Mouse (Mus musculus) embryo, embryonic 9.5 days (tissue): ENCODE measurements around the gene Abi1.
"Not testable (repeated sequence)": the region's sequence is repeated elsewhere in the genome, so short reads cannot be mapped to it uniquely, and the experiment has no call there.

Source experiments
- DNase-seq: peaks from one replicate; pipeline ENCODE4 v3.0.0-alpha.2; 2017; ENCODE audit errors: extremely low spot score

Abi1 gene

DNA sequence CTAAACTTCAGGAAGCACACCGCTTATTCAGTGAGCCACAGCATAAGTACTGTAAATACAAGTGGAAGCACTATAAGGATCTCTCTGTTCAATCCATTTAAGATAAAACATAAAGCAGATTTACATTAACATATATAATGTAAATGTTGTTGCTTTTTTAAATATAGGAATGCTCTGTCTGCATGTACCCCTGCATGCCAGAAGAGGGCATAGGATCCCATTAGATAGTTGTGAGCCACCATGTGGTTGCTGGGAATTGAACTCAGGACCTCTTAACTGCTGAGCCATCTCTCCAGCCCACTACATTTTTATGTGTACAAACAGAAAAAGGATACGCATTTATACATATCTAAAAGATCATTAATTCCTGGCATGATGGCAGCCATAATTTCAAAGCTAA, 78.4 kb downstream of the Abi1 start:
- no peak for DNase-seq

DNA sequence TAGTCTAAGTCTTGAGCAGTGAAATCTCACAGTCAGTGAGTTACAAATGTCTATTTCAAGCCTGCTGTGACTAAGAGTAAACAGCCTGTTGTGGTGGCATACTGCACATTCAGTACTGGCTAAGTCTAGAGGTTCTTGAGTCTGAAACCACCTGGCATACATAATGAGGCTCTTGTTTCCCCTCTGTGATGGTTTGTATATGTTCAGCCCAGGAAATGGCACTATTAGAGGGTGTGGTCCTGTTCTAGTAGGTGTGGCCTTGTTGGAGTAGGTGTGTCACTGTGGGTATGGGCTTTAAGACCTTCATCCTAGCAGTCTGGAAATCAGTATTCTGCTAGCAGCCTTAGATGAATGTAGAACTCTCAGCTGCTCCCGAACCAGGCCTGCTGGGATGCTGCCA, 82.6 kb downstream of the Abi1 start:
- DNase-seq: no peak

DNA sequence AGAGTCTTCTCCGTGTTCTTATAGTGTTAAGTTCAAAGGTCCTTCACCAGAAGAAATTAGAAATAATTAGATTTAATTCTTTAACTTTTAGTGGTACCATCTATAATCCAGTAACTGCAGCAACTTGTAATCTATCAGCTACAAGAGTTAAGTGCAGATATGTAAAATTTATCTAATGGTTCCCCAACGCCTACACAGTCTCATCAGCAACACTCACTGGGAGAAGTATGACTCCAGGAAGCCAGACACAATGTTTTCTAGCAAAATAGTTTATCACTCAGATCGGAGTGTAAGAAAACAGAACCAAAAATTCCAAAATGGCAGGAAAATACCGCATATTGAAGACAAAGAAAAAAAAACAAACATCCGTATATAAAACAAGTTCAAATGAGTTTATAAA, 84.1 kb downstream of the Abi1 start:
- no peak for DNase-seq

DNA sequence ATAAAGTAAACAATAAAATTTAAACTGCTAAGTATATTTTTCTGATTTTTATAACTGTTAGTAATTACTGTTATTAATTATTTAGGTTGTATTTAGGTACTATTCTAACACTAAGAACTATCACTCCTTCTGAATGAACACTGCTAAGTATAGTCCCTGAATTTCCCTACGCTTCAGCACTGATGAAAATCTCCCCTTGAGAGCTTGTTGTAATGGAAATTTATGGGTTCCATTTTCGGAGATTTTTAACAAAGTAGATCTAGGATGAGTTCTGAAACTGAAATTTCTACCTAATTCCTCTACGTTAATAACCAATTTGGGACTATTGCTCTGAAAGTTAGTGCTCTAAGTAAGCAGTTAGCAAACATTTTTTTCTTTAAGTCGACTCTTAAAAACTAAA, 85.8 kb downstream of the Abi1 start:
- no peak for DNase-seq

DNA sequence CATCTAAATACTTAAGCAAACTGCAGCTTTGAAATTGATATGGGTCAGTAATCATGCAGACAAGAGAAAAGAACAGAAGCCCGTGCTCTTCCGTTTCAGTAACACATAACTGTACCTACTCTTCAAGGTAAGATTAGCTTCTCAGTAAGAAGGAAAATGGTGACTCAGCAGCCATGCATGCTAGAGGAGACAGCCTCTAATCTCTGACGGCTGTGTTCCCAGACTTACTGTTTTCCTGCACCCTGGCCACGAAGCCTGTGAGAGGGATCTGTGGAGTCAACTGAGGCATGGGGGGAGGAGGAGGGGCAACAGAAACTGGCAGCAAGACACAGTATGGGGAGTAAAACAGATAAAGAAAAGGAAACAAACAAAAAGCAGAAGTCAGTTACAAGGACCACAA, 90.1 kb downstream of the Abi1 start:
- no peak for DNase-seq

DNA sequence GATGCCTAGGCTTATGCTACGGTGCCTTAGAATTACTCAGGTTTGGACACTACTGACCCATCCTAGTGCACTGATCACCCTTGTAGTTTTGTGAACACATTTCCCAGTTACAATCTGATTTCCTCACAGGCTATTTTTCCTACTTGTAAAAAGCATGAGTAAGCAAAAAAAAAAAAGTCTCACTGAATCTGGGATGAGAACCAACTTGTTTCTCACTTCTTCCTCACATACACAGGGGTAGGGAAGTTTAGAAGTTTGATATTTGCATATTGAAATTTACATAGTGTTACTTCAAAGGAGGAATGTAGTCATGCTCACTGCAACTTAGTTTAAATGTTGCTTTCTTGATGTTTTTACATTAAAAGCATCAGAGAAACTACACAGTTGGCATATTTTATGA, 106.5 kb downstream of the Abi1 start:
- DNase-seq: no peak

DNA sequence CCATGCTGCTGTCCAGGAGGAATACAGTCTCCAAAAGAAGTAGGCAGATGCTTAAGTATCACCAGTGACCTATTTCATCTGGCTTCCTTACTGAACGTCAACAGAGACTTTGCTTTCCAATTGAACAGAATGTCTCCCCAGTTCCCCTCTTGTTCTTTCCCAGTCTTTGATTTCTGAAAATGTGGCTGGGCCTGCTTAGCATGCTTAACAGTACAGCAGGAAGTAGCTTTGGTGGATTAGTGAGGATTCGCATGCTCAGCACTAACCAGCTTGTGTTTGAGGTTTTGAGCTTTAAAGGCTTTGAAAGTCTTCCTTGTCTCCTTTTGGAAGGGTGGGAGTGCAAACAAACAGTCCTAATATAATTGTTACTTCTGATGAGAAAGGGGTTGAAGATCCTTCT, 111.8 kb downstream of the Abi1 start:
- no peak for DNase-seq

DNA sequence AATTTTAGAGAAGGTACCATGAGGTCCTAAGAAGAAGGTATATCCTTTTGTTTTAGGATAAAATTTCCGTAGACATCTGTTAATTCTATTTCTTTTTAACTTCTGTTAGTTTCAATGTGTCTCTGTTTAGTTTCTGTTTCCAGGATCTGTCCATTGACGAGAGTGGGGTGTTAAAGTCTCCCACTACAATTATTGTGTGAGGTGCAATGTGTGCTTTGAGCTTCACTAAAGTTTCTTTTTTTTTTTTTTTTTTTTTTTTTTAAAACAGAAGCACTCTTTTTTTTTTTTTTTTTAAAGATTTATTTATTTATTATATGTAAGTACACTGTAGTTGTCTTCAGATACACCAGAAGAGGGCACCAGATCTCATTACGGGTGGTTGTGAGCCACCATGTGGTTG, 114.1 kb downstream of the Abi1 start:
- not testable (repeated sequence) for DNase-seq

DNA sequence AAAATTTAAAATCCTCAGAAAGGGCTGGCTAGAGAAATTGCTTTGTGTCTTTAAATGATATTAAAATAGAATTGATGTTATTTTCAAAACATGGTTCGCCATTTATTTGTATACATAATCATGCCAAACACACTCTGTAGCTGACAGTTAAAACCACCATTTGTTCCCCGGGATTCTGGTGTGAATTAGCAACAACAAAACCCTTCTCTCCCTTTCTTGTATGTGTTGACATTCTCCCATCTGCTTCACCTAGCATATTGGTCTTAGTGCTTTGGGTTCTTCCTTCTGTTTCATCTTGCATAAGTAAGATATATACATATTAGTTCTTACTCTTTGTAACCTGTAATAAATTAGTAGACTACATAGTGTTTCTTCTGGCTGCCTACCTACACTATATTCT, 121.4 kb downstream of the Abi1 start:
- DNase-seq: no peak

DNA sequence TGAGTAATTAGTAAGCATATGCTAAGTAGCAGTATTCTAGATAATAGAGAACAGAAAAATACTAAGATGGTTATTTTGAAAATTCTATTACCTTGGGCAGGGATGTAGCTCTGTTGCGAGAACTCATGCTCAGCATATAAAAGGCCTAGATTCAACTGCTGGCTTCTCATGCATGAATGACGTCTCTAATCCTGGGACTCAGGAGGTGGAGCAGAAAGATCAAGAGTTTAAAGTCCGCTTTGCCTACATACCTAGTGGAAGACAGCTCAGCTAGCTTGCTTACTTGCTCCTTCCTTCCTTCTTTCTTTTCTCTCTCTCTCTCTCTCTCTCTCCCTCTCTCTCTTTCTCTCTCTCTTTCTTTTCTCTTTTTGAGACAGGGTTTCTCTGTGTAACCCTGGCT, 125.6 kb downstream of the Abi1 start:
- DNase-seq: no peak

DNA sequence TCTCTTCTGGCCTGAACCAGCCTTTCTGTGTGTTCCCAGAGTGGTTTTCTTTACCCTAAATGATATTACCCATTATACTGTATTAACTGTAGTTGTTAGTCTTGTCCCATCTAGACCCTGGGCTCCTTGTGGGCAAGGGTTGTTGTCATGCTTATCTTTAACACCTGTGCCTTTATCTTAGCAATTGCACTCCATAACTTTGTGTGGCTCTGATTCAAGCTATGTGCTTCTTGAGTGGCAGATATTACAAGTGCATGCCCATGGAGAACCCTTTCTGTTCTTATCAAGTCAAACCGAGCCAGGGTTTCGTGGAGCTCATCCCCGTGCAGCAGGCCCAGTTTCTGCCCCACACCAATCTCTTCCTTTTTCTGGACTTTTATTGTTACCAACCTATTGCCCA, 136.1 kb downstream of the Abi1 start:
- no peak for DNase-seq

DNA sequence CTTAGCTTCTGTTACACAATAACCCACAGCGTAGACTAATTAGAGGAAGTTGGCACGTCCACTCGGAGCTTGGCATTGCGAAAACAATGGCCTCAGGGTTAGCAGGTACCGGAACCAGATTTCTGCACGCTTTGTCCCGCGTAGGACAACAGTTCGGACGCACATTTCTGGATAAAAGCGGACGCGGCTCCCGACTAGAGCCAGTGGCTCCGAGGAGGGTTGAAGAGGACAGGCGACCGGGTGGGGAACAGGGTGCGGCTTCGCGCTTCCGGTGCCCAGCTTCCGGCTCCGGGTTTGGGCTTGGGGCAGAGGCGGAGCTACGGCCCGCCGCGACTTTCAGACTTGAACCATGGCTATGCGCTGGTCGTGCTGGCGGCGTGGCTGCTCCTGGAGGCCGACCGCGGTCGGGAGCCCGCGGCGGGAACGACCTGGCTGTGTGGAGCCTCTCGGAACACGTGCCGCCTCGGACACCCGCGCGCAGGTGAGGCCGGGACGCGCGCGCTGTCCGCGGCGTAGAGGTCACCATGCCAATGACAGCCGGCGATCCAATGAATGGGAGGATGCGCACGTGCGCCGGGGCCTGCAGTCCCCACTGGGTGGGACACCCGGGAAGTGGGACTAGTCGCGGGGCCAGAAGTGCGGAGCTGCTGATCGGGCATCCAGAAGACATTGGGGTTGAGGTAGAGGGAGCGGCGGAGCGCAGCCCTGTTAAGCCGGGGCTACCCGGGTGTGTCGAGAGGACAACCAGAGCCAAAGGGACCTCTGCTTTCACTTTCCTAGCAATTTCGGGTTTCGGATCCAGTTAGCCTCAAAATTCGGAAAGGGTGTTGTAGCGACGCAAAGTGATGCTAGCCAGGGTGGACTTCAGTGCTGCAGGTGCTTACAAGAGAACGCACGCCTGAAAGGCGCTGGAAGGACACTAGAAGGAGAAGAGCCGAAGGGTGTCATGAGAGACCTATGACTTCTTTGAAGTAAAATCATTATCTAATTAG, 144.5 kb downstream of the Abi1 start, which contains the start of gene Pdss1:
Gene Pdss1 (plus strand): TSS at position 241 of the 992 bp plus-strand sequence.
- DNase-seq: peak; percentile 89

DNA sequence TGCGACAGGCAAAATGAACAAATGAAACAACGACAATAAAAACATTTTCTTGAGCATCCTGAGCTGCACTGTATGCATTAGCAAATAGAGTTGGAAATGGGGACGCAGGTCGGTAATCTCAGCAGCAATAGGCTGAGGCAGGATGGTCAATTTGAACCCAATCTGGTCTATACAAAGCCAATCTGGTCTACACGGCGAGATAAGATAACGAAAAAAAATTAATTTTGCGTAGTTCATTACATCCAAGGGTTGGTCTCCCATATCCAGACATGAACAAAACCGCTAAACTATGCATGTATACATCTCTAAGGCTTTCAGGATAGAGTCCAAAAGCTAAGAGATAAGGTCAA, 145.1 kb downstream of the Abi1 start:
- peak; percentile 2 for DNase-seq
